Mouse (Mus musculus) liver, embryonic 13.5 days (tissue): ENCODE results near the gene Sphk2. TPM values are rescaled to one million over a fixed set of nuclear protein-coding genes. Genes with fewer than 3 reads are reported as not detected.

Source experiments
- ATAC-seq: fragments of 200-750 bp; cut with Nextera tagmentation; 2 replicates; pipeline ENCODE4 v1.8.0; 2017; ENCODE audit warnings: low read depth, mild to moderate bottlenecking, moderate number of reproducible peaks, moderate library complexity
- DNase-seq: peaks from one replicate; pipeline ENCODE4 v3.0.0; 2022
- H3K27ac ChIP-seq: fragments of 300-500 bp; sonication (generic); 2 replicates; pipeline ENCODE4 v1.5.1; 2015; ENCODE audit warnings: moderate library complexity, mild to moderate bottlenecking, inconsistent platforms
- H3K27me3 ChIP-seq: fragments of 300-500 bp; sonication (generic); 2 replicates; pipeline ENCODE4 v1.6.1; 2015; ENCODE audit warnings: mild to moderate bottlenecking, inconsistent platforms
- H3K36me3 ChIP-seq: fragments of 300-500 bp; sonication (generic); 2 replicates; pipeline ENCODE4 v1.6.1; 2015; ENCODE audit warnings: mild to moderate bottlenecking, inconsistent platforms
- H3K4me1 ChIP-seq: fragments of 300-500 bp; sonication (generic); replicated peaks from 2 replicates; pipeline ENCODE4 v1.6.1; 2015; ENCODE audit warnings: inconsistent platforms
- H3K4me2 ChIP-seq: fragments of 300-500 bp; sonication (generic); 2 replicates; pipeline ENCODE4 v1.6.1; 2015; ENCODE audit warnings: inconsistent platforms, mild to moderate bottlenecking, moderate library complexity
- H3K4me3 ChIP-seq: fragments of 300-500 bp; sonication (generic); replicated peaks from 2 replicates; pipeline ENCODE4 v1.5.1; 2015; ENCODE audit warnings: mild to moderate bottlenecking, inconsistent platforms
- H3K9ac ChIP-seq: fragments of 300-500 bp; sonication (generic); 2 replicates; pipeline ENCODE4 v1.6.1; 2015; ENCODE audit warnings: mild to moderate bottlenecking, inconsistent platforms
- H3K9me3 ChIP-seq: fragments of 300-500 bp; sonication (generic); replicated peaks from 2 replicates; pipeline ENCODE4 v1.6.1; 2016; ENCODE audit warnings: inconsistent platforms
- WGBS: fragments of 180-500 bp; shearing (Covaris S2); methylation state at CpG from one replicate; pipeline ENCODE4 v1.1.7; 2015; ENCODE audit not compliant: insufficient replicate concordance; 5-methylcytosine and 5-hydroxymethylcytosine counted together
- polyA plus RNA-seq: library from polyadenylated mRNA; unstranded; fragments of >200 nt; fragmentation: Nextera tagmentation; extraction: Ambion mirVana; gene quantifications from 2 replicates; pipeline ENCODE4 v1.2.1, GENCODE M21; 2015

The Sphk2 gene
- 11.4 and 11.7 TPM in 2 replicates for polyA plus RNA-seq

GRCm38 (mm10) chr7:45717918-45718297 is at the start of gene Sphk2:
Sphk2 (minus strand) TSS chr7:45718002.
- Histone ChIP-seq H3K27me3 (no peaks in the 10 kb centered on the region), H3K4me1 (peaks cover 71% of the 10 kb centered on the region), H3K9me3 (no peaks in the 10 kb centered on the region), H3K9ac (peak within 1 kb of the TSS; percentile 96), H3K4me3 (peak within 1 kb of the TSS; percentile 81), H3K4me2 (peak within 1 kb of the TSS; percentile 96), H3K36me3 (peaks cover 52% of the 10 kb centered on the region), H3K27ac (peak within 1 kb of the TSS; percentile 87)
- DNase-seq: peak; percentile 94
- under 1% methylated on average over 41 of the region's 41 CpGs for WGBS
- ATAC-seq: peak; percentile 61

DNA sequence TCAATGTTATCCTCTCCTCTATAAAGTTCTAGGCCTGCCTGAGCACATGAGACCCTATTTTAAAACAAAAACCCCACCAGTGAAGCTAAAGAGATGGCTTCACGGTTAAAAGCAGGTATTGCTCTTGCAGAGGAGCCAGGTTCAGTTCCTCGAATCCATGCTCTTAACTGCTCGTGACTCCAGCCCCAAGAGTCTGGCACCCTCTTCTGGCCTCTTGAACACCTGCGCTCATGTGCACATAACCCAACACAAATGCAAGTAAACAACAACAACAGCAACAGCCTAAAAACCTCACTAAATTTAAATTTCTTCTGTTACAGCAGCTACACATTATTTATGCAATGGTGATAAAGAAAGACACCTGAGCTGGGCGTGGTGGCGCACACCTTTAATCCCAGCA is 49.7 kb upstream of the Sphk2 start:
- H3K4me2 ChIP-seq: no peak overlapping the region
- H3K36me3 ChIP-seq: no peaks in the 10 kb centered on the region
- no peak overlapping the region for H3K27ac ChIP-seq
- DNase-seq (no peak), ATAC-seq (no peak)
- H3K27me3 ChIP-seq: peaks cover 2% of the 10 kb centered on the region; the same call in 1 of the 2 replicates
- no peaks in the 10 kb centered on the region; the same call in 1 of the 2 replicates for H3K9me3 ChIP-seq
- H3K4me3 ChIP-seq: no peak overlapping the region
- WGBS: 71% methylated on average over 6 of the region's 6 CpGs
- H3K9ac ChIP-seq: no peak overlapping the region
- no peaks in the 10 kb centered on the region for H3K4me1 ChIP-seq

GRCm38 (mm10) chr7:45766764-45767163 is 49.0 kb upstream of the Sphk2 start:
- DNase-seq: no peak
- no peak overlapping the region for H3K27ac ChIP-seq
- no peak overlapping the region for H3K9ac ChIP-seq
- H3K4me3 ChIP-seq: no peak overlapping the region
- H3K9me3 ChIP-seq: no peaks in the 10 kb centered on the region; the same call in 1 of the 2 replicates
- ATAC-seq: no peak
- no peaks in the 10 kb centered on the region for H3K4me1 ChIP-seq
- H3K27me3 ChIP-seq: peaks cover 2% of the 10 kb centered on the region; the same call in 1 of the 2 replicates
- H3K36me3 ChIP-seq: no peaks in the 10 kb centered on the region
- no peak overlapping the region for H3K4me2 ChIP-seq
- WGBS: 42% methylated on average over 8 of the region's 8 CpGs

- Histone ChIP-seq H3K9ac (no peak overlapping the region), H3K27ac (no peak overlapping the region), H3K4me1 (no peaks in the 10 kb centered on the region), H3K4me2 (no peak overlapping the region), H3K36me3 (no peaks in the 10 kb centered on the region), H3K4me3 (no peak overlapping the region), H3K27me3 (peaks cover 3% of the 10 kb centered on the region; the same call in 1 of the 2 replicates), H3K9me3 (no peaks in the 10 kb centered on the region; the same call in 1 of the 2 replicates)
- DNase-seq (no peak), ATAC-seq (no peak)
- 43% methylated on average over 8 of the region's 8 CpGs for WGBS
Measured at GRCm38 (mm10) chr7:45765995-45766394, 48.2 kb upstream of the Sphk2 start.

DNA sequence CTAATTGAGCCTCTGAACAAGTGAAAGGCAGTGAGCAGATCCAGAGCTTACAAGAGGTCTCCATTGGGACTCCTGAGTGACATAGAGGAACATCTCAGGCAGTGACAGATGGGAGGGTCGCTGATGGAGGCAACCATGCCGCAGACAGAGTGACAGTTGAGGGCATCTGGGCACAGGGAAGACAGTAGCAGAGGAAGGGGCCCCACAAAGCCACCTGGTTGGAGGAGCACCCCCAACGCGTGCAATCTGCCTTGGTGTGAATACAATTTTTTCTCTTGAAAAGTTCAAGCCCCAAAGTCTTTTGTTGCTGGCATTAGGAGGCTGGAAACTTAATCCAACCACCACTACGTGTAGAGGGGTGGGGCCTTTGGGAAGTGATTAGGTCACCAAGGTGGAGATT is 42.3 kb upstream of the Sphk2 start:
- no peak overlapping the region for H3K27ac ChIP-seq
- WGBS: 42% methylated on average over 5 of the region's 5 CpGs
- H3K9me3 ChIP-seq: no peaks in the 10 kb centered on the region
- H3K4me2 ChIP-seq: no peak overlapping the region
- no peak for ATAC-seq
- H3K9ac ChIP-seq: no peak overlapping the region
- peaks cover 34% of the 10 kb centered on the region for H3K27me3 ChIP-seq
- no peak overlapping the region for H3K4me3 ChIP-seq
- H3K36me3 ChIP-seq: no peaks in the 10 kb centered on the region
- DNase-seq: no peak
- 0 out of 2 replicates have a peak, but pooled peaks cover 6% of the 10 kb centered on the region for H3K4me1 ChIP-seq

DNA sequence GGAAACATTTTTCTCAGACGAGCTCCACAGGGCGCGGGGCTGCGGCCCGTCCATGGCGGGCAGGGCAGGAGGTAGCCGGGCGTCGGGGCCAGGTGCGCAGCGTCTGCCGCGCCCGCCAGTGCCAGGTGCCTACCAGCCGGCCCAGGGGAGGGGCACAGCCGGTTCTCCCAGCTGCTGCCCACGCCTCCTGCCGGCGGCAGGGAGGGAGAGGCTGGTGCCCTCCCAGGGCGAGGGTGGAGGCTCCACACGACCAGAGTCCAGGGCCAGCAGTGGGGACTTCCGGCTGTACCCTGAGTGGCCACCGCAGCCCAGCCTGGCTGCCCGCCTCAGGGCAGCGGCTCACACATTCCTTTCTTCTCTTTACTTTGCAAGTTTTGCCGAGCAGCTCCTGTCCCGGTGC is 41.6 kb upstream of the Sphk2 start:
- Histone ChIP-seq H3K27me3 (peaks cover 34% of the 10 kb centered on the region), H3K9ac (no peak overlapping the region), H3K27ac (no peak overlapping the region), H3K9me3 (no peaks in the 10 kb centered on the region), H3K4me1 (0 out of 2 replicates have a peak, but pooled peaks cover 6% of the 10 kb centered on the region), H3K36me3 (no peaks in the 10 kb centered on the region), H3K4me3 (no peak overlapping the region), H3K4me2 (peak overlapping the region; percentile 49)
- DNase-seq (no peak), ATAC-seq (peak; percentile 43; the same call in 1 of the 2 replicates)
- WGBS: 8% methylated on average over 26 of the region's 27 CpGs

DNA sequence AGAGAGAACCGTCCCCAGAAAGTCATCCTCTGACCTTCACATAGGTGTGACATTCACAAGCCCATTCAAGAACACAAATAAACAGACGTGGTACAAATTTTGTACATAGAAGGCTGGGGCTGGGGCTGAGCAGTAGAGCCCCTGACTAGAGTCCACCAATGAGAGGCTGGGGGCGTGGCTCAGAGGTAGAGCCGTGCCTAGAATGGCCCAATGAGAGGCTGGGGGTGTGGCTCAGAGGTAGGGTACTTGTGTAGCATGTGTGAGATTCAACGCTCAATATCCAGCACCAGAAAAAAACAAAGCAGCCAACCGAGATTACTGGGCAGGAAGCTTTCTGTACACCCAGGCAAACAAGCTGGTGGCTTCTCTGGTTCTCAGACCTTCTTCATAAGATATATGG is 37.9 kb upstream of the Sphk2 start:
- H3K27me3 ChIP-seq: peaks cover 30% of the 10 kb centered on the region
- no peak overlapping the region for H3K9ac ChIP-seq
- H3K27ac ChIP-seq: no peak overlapping the region
- H3K36me3 ChIP-seq: no peaks in the 10 kb centered on the region
- DNase-seq: no peak
- no peaks in the 10 kb centered on the region for H3K9me3 ChIP-seq
- no peak for ATAC-seq
- no peak overlapping the region for H3K4me2 ChIP-seq
- H3K4me1 ChIP-seq: 0 out of 2 replicates have a peak, but pooled peaks cover 6% of the 10 kb centered on the region
- 52% methylated on average over 6 of the region's 6 CpGs for WGBS
- H3K4me3 ChIP-seq: no peak overlapping the region

GRCm38 (mm10) chr7:45750162-45750561 is 32.4 kb upstream of the Sphk2 start:
- Histone ChIP-seq H3K36me3 (no peaks in the 10 kb centered on the region), H3K27ac (no peak overlapping the region), H3K9ac (no peak overlapping the region), H3K4me1 (peaks cover 4% of the 10 kb centered on the region; the same call in 1 of the 2 replicates), H3K27me3 (no peaks in the 10 kb centered on the region), H3K9me3 (no peaks in the 10 kb centered on the region), H3K4me2 (no peak overlapping the region), H3K4me3 (no peak overlapping the region)
- 71% methylated on average over 9 of the region's 9 CpGs for WGBS
- no peak for DNase-seq
- ATAC-seq: no peak

- Histone ChIP-seq H3K4me1 (peaks cover 4% of the 10 kb centered on the region; the same call in 1 of the 2 replicates), H3K9me3 (no peaks in the 10 kb centered on the region), H3K36me3 (no peaks in the 10 kb centered on the region), H3K4me2 (no peak overlapping the region), H3K27ac (no peak overlapping the region), H3K4me3 (no peak overlapping the region), H3K9ac (no peak overlapping the region), H3K27me3 (no peaks in the 10 kb centered on the region)
- DNase-seq (no peak), ATAC-seq (no peak)
- whole genome bisulfite sequencing: 37% methylated on average over 10 of the region's 10 CpGs
Measured at GRCm38 (mm10) chr7:45749401-45749800, 31.6 kb upstream of the Sphk2 start.

GRCm38 (mm10) chr7:45748110-45748509 is 30.3 kb upstream of the Sphk2 start:
- no peak overlapping the region for H3K9ac ChIP-seq
- DNase-seq (no peak), ATAC-seq (no peak)
- no peak overlapping the region for H3K27ac ChIP-seq
- H3K36me3 ChIP-seq: no peaks in the 10 kb centered on the region
- no peaks in the 10 kb centered on the region for H3K27me3 ChIP-seq
- no peaks in the 10 kb centered on the region for H3K9me3 ChIP-seq
- H3K4me2 ChIP-seq: no peak overlapping the region
- peaks cover 4% of the 10 kb centered on the region; the same call in 1 of the 2 replicates for H3K4me1 ChIP-seq
- no peak overlapping the region for H3K4me3 ChIP-seq
- 42% methylated on average over 7 of the region's 7 CpGs for WGBS

- no peak overlapping the region for H3K9ac ChIP-seq
- H3K36me3 ChIP-seq: no peaks in the 10 kb centered on the region
- H3K9me3 ChIP-seq: no peaks in the 10 kb centered on the region
- peaks cover 4% of the 10 kb centered on the region; the same call in 1 of the 2 replicates for H3K4me1 ChIP-seq
- H3K4me2 ChIP-seq: no peak overlapping the region
- DNase-seq (no peak), ATAC-seq (no peak)
- WGBS: 73% methylated on average over 5 of the region's 5 CpGs
- no peaks in the 10 kb centered on the region for H3K27me3 ChIP-seq
- no peak overlapping the region for H3K27ac ChIP-seq
- H3K4me3 ChIP-seq: no peak overlapping the region
Measured at GRCm38 (mm10) chr7:45747450-45747849, 29.6 kb upstream of the Sphk2 start.

GRCm38 (mm10) chr7:45746518-45746917 is 28.7 kb upstream of the Sphk2 start:
- Histone ChIP-seq H3K4me2 (no peak overlapping the region), H3K36me3 (no peaks in the 10 kb centered on the region), H3K27ac (no peak overlapping the region), H3K9me3 (no peaks in the 10 kb centered on the region), H3K4me3 (no peak overlapping the region), H3K4me1 (peaks cover 12% of the 10 kb centered on the region), H3K27me3 (no peaks in the 10 kb centered on the region), H3K9ac (no peak overlapping the region)
- DNase-seq: no peak
- 57% methylated on average over 6 of the region's 6 CpGs for WGBS
- ATAC-seq: no peak
